Mouse (Mus musculus): ENCODE results near the gene Ormdl3. TPM values are rescaled to one million over a fixed set of nuclear protein-coding genes. Genes with fewer than 3 reads are reported as not detected.

The Ormdl3 gene
- polyA plus RNA-seq, 1 experiment from 2014 or later: 55.6 TPM

DNA sequence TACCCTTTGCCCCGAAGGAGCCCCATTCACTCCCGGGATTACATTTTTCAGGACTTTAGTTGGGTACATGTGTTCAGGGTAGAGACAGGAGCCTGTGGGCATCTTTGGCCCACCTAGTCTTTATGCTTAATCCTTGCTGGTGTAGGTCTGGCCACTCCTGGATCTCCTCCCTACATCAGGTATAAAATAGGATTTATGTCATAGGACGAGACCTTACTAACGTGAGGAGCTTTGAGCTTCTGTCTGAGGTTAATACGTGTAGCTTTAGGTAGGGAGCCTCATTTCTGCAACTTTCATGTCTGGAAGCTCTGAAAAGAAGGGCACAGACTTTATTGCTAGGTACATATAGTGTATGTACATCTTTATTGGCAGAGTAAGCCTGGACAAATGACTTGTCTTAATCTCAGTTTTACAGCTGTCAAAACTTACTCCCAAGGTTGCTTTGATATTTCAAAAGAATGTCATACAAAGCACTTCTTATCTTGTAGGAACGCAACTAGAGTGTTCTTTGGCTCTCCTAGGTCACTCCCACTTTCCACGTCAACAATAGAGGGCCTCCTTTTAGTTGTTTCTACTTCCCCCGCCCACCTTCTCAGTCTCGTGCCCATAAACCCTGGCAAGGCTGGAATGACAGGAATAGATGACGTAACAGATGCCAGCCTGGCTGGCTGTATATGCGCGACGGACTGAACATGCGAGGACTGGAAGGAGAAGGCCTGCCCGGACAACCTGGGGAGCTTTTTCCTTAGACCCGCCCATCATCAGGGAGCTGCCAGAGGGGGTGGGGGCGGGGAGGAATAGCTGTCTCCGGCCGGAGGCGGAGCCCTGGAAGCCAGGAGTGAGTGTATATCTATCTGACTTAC, 747 bp upstream of the Ormdl3 start:
- Histone ChIP-seq H3K4me2 (peak overlapping the region; percentile 86), H3K4me1 (replicated peaks) (peaks cover 71% of the 10 kb centered on the region), H3K27ac (peak overlapping the region; percentile 96), H3K36me3 (peaks cover 6% of the 10 kb centered on the region), H3K9ac (peak overlapping the region; percentile 48), H3K9me3 (replicated peaks) (no peaks in the 10 kb centered on the region), H3K27me3 (no peaks in the 10 kb centered on the region), H3K4me3 (peak overlapping the region; percentile 94)
- peak; percentile 64 for ATAC-seq (replicated peaks; ENCODE audit: insufficient number of reproducible peaks, insufficient read depth, low FRiP score, low read depth)
- 6% methylated on average over 20 of the region's 20 CpGs for WGBS

GRCm38 (mm10) chr11:98586087-98586891, 879 bp downstream of the Ormdl3 start:
- ATAC-seq (replicated peaks; ENCODE audit: insufficient number of reproducible peaks, insufficient read depth, low FRiP score, low read depth): peak; percentile 16; the same call in 1 of the 2 replicates
- Histone ChIP-seq H3K4me1 (replicated peaks) (peaks cover 72% of the 10 kb centered on the region), H3K36me3 (peaks cover 15% of the 10 kb centered on the region), H3K4me3 (peak overlapping the region; percentile 94), H3K9me3 (replicated peaks) (no peaks in the 10 kb centered on the region), H3K4me2 (peak overlapping the region; percentile 86), H3K27ac (peak overlapping the region; percentile 96), H3K27me3 (no peaks in the 10 kb centered on the region), H3K9ac (peak overlapping the region; percentile 88)
- WGBS: 3% methylated on average over 22 of the region's 22 CpGs

DNA sequence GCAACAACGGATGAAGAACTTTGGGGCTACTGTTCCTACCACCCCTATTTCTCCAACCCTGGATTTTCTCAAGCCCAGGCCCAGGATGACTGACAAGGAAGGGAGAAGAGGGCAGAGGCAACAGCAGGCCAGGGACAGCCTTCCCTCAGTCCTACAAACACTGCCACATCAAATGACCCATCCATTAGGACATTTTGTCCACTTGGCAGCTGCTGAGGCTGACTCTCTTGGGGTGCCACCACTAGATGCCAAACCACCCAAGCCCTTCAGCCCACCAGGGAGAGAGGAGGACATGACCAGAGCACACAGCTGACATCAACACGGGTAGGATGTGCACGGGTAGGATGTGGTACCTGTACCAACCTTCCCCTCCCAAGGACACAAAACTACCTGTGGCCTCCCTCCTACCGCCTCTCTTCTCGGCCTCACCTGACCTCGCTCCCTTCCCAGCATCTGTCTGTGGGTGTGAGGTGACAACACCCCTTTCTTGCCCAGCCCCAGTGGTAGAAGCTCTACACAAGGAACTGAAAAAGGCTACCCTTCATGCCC, 2.5 kb downstream of the Ormdl3 start:
- no peaks in the 10 kb centered on the region for H3K9me3 ChIP-seq (replicated peaks)
- peak overlapping the region; percentile 94; the same call in 1 of the 2 replicates for H3K4me3 ChIP-seq
- no peak overlapping the region for H3K27ac ChIP-seq
- no peaks in the 10 kb centered on the region for H3K27me3 ChIP-seq
- 85% methylated on average over 6 of the region's 6 CpGs for WGBS
- peak overlapping the region; percentile 88; the same call in 1 of the 2 replicates for H3K9ac ChIP-seq
- H3K36me3 ChIP-seq: peaks cover 15% of the 10 kb centered on the region
- ATAC-seq (replicated peaks; ENCODE audit: insufficient number of reproducible peaks, insufficient read depth, low FRiP score, low read depth): no peak
- peaks cover 85% of the 10 kb centered on the region for H3K4me1 ChIP-seq (replicated peaks)
- H3K4me2 ChIP-seq: peak overlapping the region; percentile 86; the same call in 1 of the 2 replicates

GRCm38 (mm10) chr11:98584146-98584545, 3.0 kb downstream of the Ormdl3 start:
- no peaks in the 10 kb centered on the region for H3K27me3 ChIP-seq
- H3K4me3 ChIP-seq: no peak overlapping the region
- no peak overlapping the region for H3K9ac ChIP-seq
- peaks cover 80% of the 10 kb centered on the region for H3K4me1 ChIP-seq (replicated peaks)
- WGBS: 51% methylated on average over 1 of the region's 1 CpGs
- ATAC-seq (replicated peaks; ENCODE audit: insufficient number of reproducible peaks, insufficient read depth, low FRiP score, low read depth): no peak
- peaks cover 15% of the 10 kb centered on the region for H3K36me3 ChIP-seq
- H3K9me3 ChIP-seq (replicated peaks): no peaks in the 10 kb centered on the region
- no peak overlapping the region for H3K4me2 ChIP-seq
- no peak overlapping the region for H3K27ac ChIP-seq

GRCm38 (mm10) chr11:98583571-98583970, 3.6 kb downstream of the Ormdl3 start:
- Histone ChIP-seq H3K27ac (no peak overlapping the region), H3K9ac (no peak overlapping the region), H3K4me1 (replicated peaks) (peaks cover 74% of the 10 kb centered on the region), H3K36me3 (peaks cover 15% of the 10 kb centered on the region), H3K9me3 (replicated peaks) (no peaks in the 10 kb centered on the region), H3K4me2 (no peak overlapping the region), H3K27me3 (no peaks in the 10 kb centered on the region), H3K4me3 (no peak overlapping the region)
- whole genome bisulfite sequencing: 17% methylated on average over 3 of the region's 3 CpGs
- ATAC-seq (replicated peaks; ENCODE audit: insufficient number of reproducible peaks, insufficient read depth, low FRiP score, low read depth): no peak

- WGBS: 81% methylated on average over 3 of the region's 3 CpGs
- no peak overlapping the region for H3K27ac ChIP-seq
- H3K4me2 ChIP-seq: no peak overlapping the region
- no peak overlapping the region for H3K9ac ChIP-seq
- no peak overlapping the region for H3K4me3 ChIP-seq
- H3K27me3 ChIP-seq: no peaks in the 10 kb centered on the region
- ATAC-seq (replicated peaks; ENCODE audit: insufficient number of reproducible peaks, insufficient read depth, low FRiP score, low read depth): no peak
- H3K36me3 ChIP-seq: peaks cover 15% of the 10 kb centered on the region
- H3K9me3 ChIP-seq (replicated peaks): no peaks in the 10 kb centered on the region
- H3K4me1 ChIP-seq (replicated peaks): peaks cover 70% of the 10 kb centered on the region
Measured at GRCm38 (mm10) chr11:98583265-98583552, 4.0 kb downstream of the Ormdl3 start.

GRCm38 (mm10) chr11:98582551-98583264, 4.5 kb downstream of the Ormdl3 start:
- 80% methylated on average over 12 of the region's 12 CpGs for WGBS
- Histone ChIP-seq H3K27ac (no peak overlapping the region), H3K4me1 (replicated peaks) (peaks cover 65% of the 10 kb centered on the region), H3K9me3 (replicated peaks) (no peaks in the 10 kb centered on the region), H3K4me3 (no peak overlapping the region), H3K27me3 (no peaks in the 10 kb centered on the region), H3K36me3 (peaks cover 15% of the 10 kb centered on the region), H3K9ac (no peak overlapping the region), H3K4me2 (no peak overlapping the region)
- no peak for ATAC-seq (replicated peaks; ENCODE audit: insufficient number of reproducible peaks, insufficient read depth, low FRiP score, low read depth)

GRCm38 (mm10) chr11:98582030-98582388, 5.2 kb downstream of the Ormdl3 start:
- 84% methylated on average over 8 of the region's 8 CpGs for WGBS
- H3K27ac ChIP-seq: no peak overlapping the region
- peaks cover 15% of the 10 kb centered on the region for H3K36me3 ChIP-seq
- H3K27me3 ChIP-seq: no peaks in the 10 kb centered on the region
- no peak for ATAC-seq (replicated peaks; ENCODE audit: insufficient number of reproducible peaks, insufficient read depth, low FRiP score, low read depth)
- no peak overlapping the region for H3K4me3 ChIP-seq
- no peak overlapping the region for H3K4me2 ChIP-seq
- no peaks in the 10 kb centered on the region for H3K9me3 ChIP-seq (replicated peaks)
- peaks cover 60% of the 10 kb centered on the region for H3K4me1 ChIP-seq (replicated peaks)
- H3K9ac ChIP-seq: no peak overlapping the region

DNA sequence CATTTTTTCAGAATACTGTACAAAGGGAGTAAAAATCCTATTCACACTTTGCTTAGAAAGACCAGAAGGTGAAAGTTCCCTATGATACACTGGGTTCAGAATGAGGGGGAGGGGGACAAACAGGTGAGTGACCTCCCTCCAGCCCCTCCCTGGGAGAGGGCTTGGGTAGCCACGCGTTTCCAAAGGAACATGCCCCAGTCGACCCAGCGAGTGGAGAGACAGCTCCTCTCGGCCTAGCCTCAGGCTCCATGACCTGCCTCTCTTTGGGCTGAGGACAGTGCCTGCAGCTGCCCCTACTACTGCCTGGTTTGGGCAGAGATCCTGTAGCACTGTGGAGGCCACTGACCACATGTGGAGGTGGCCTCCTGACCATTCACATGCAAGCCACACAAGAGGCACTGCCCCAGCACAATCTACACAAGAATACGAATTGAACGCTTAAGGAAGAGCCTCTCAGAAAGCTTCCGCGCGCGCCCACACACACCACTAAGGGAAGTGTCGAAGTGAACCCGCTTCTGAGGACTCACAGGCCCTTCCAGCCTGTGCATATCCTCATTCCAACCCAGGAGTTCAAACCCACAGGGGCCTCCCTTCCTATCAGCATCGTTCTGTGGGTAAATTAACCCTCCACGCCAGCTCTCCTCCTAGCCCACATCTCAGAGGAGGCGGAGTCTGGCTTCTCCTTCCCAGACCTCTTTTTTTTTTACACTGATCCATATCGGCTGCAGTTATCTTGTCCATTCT, 5.7 kb downstream of the Ormdl3 start:
- Histone ChIP-seq H3K4me1 (replicated peaks) (peaks cover 58% of the 10 kb centered on the region), H3K9ac (no peak overlapping the region), H3K27ac (no peak overlapping the region), H3K4me3 (no peak overlapping the region), H3K36me3 (peaks cover 15% of the 10 kb centered on the region), H3K9me3 (replicated peaks) (no peaks in the 10 kb centered on the region), H3K27me3 (no peaks in the 10 kb centered on the region), H3K4me2 (no peak overlapping the region)
- 52% methylated on average over 17 of the region's 17 CpGs for WGBS
- no peak for ATAC-seq (replicated peaks; ENCODE audit: insufficient number of reproducible peaks, insufficient read depth, low FRiP score, low read depth)

- peak; percentile 47; the same call in 1 of the 2 replicates for ATAC-seq (replicated peaks; ENCODE audit: insufficient number of reproducible peaks, insufficient read depth, low FRiP score, low read depth)
Measured at GRCm38 (mm10) chr11:98580301-98581121, 6.7 kb downstream of the Ormdl3 start.

More at GRCm38 (mm10) chr11:98580301-98581121, 6.7 kb downstream of the Ormdl3 start:
- 40% methylated on average over 16 of the region's 16 CpGs for WGBS
- no peaks in the 10 kb centered on the region for H3K9me3 ChIP-seq (replicated peaks)
- H3K4me2 ChIP-seq: no peak overlapping the region
- peaks cover 49% of the 10 kb centered on the region for H3K4me1 ChIP-seq (replicated peaks)
- H3K4me3 ChIP-seq: no peak overlapping the region
- peaks cover 15% of the 10 kb centered on the region for H3K36me3 ChIP-seq
- H3K9ac ChIP-seq: no peak overlapping the region
- no peaks in the 10 kb centered on the region for H3K27me3 ChIP-seq
- peak overlapping the region; percentile 50 for H3K27ac ChIP-seq

All from heart, embryonic 15.5 days (tissue).